Mouse (Mus musculus): ENCODE measurements around the gene Exosc10.
A peak's percentile ranks its signal among the peaks of the same experiment; 100 is the strongest.

DNA sequence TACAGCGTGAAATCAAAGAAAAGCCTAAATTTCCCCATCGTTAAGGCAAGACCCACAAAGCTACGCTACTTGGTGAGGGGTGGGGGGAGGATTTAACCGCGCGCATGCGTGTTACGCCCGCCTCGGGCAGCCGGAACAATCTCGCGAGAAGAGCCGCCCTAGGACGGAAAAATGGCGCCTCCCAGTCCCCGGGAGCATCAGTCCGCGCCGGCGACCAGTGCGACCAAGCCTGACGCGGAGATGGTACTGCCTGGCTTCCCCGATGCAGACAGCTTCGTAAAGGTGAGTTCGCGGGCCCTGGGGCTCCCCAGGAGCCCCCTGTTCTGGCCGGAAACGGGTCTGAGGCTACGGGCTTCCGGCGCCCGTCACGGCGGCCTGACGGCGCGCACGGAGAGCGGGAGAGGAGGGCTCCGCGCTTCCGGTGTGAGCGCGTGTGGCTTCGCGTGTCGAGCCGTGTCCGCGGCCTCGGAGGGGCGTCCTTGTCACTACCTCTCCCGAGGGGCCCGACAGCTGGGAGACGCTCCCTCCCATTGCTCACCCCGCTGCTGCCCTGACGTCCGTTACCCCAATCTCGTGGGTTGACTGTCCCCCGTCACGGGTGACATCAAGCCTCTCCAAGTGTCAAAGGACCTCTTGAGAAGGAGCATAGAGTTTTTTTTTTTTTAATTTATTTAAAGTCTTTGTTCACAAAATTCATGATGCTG lies at the start of gene Exosc10:
- TF ChIP-seq CTCF (IDR thresholded peaks at IDR 0.05; ENCODE audit: extremely low read depth, insufficient read length, insufficient replicate concordance, low read depth, low read length) = no peak
- peak; percentile 77 for TF ChIP-seq POLR2A (IDR thresholded peaks at IDR 0.05; ENCODE audit: low read depth, low read length)
